Mouse (Mus musculus) liver, adult 2 months (tissue): ENCODE measurements around the gene Ext2.
A peak's percentile ranks its signal among the peaks of the same experiment; 100 is the strongest.

Source experiments
- CTCF ChIP-seq: fragments of 200-500 bp; IDR thresholded peaks from 2 replicates; pipeline ENCODE4 v1.5.1; 2011; ENCODE audit warnings: low read depth, low read length, control low read depth
- POLR2A ChIP-seq: fragments of 200-500 bp; IDR thresholded peaks from 2 replicates; pipeline ENCODE4 v1.6.1; 2011; ENCODE audit warnings: low read length, control low read depth; ENCODE audit not compliant: insufficient read depth; ENCODE audit errors: extremely low read depth

- peak; percentile 58 for TF ChIP-seq CTCF
- no peak for TF ChIP-seq POLR2A
Observed at GRCm38 (mm10) chr2:93786175-93786574, 36.2 kb downstream of the Ext2 start.
